Mouse (Mus musculus): Measurements from ENCODE around the gene Gm10377.
"Not testable (repeated sequence)": the region's sequence is repeated elsewhere in the genome, so short reads cannot be mapped to it uniquely, and the experiment has no call there.

- not testable (repeated sequence) for TF ChIP-seq MAX (IDR thresholded peaks at IDR 0.05); CTCF (IDR thresholded peaks at IDR 0.05; ENCODE audit: control insufficient read depth, insufficient read depth, insufficient read length); MYOG (IDR thresholded peaks at IDR 0.05; ENCODE audit: control insufficient read depth, extremely low read depth, insufficient read length); MYOD1 (IDR thresholded peaks at IDR 0.05; ENCODE audit: control insufficient read depth, insufficient read length, low read depth); USF1 (IDR thresholded peaks at IDR 0.05; ENCODE audit: low read depth); CEBPB (IDR thresholded peaks at IDR 0.05; ENCODE audit: low read depth)
Observed at GRCm38 (mm10) chr14:42797887-42798286, at the start of gene Gm10377.
